Mouse (Mus musculus): ENCODE measurements around the gene Jade2.
A peak's percentile ranks its signal among the peaks of the same experiment; 100 is the strongest.

Jade2 gene

DNA sequence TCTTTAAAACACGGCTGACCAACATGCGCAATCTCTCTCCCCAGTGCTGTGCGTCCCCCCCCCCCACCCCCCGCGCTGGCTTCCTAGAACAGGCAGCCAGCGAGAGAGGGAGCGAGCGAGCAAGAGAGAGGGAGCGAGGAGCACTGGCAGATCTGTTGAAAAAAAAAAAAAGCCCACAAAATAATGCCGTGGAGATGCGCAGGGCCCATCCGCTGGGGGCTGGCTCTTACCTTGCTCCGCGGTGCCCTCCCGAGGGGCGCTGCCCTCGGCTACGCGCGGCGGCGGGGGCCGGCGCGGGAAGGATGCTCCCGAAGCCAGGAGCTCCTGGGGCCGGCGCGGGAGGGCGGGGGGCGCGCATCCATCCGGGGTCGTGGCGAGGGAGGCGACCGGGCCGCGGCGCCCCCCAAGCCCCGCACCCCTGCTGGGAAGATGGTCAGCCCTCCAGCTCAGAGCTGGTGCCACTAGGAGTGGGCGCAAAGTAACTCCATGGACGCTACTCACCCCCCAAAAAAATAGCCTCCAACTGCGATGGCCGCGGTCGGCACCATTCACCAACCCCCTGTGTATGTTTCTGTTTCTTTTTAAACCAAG, at the start of gene Jade2:
Jade2 (minus strand) TSS at position 573 of the 591 bp plus-strand sequence.
- peak; percentile 60 to 61 for DNase-seq

- no peak for DNase-seq
Measured at GRCm38 (mm10) chr11:51904224-51904623, 46.8 kb upstream of the Jade2 start.

DNA sequence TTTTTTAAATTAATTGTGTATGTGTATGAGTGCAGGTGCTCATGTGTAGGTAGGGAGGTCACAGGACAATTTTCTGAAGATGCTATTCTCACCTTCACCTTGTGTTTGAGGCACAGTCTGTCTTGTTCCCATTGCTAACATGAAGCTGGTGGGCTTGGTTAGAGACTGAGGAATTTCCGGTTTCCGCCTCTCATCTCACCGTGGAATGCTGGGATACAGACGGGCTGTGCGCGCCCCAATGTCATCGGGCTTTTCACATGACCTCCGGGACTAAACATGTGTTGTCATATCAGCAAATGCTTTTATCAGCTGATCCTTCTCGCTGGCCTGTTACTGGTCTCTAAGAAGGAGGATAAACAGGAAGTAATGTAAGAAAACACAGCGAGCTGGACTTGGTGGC, 42.2 kb upstream of the Jade2 start:
- DNase-seq: no peak

DNA sequence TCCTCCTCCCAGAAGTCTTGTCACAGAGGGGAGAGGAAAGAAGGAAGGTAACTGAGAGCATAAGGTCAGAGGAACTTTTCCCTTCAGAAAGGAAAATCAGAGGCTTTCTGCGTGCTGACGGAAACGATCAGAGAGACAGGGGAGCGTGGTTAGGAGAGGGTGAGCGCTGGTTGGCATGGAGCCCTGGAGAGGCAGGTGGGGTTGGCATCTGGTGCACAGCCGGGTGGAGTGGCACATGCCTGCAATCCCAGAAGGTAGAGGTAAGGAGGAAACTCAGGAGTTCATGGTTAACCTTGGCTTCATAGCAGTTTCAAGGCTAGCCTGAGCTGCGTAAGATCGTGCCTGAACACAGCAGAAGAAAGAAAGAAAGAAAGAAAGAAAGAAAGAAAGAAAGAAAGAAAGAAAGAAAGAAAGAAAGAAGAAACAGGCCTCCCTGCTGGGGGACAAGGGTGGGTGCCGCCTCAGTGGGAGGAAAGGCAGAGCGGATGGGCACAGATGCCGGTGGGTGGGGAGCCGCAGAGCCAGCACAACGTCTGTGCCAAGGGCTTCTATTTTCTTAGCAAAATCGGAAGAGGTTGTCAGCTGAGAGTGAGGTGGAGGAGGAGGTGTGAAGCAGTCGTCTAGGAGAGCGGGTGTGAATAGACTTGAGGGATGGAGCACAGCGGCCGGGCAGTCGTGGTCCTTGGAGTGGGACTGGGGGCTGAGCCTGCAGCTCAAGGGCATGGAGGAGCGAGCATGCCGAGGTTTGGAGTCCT, 41.0 kb upstream of the Jade2 start:
- DNase-seq: no peak

DNA sequence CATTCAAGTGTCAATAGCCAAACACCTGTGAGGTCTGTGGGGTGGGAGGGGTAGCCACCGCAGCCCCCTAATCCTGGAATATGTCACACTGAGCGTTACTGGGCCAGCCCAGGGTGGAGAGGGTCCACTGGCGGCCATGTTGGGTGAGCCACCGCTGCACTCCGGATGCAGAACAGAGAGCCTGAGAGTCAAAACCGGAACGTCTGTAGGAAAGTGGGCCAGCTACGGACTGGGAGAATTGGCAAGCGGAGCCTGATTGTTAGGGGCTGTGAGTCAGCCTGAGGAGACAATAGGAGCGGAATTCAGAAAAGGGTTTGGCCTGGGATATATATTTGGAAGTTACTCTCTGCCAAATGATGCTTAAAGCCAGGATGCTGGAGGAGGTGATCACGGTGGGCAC, 39.9 kb upstream of the Jade2 start:
- no peak for DNase-seq

- no peak for DNase-seq
Measured at GRCm38 (mm10) chr11:51896012-51896411, 38.6 kb upstream of the Jade2 start.

- DNase-seq: no peak
Measured at GRCm38 (mm10) chr11:51885681-51886080, 28.2 kb upstream of the Jade2 start.

- DNase-seq: no peak
Measured at GRCm38 (mm10) chr11:51884092-51884491, 26.6 kb upstream of the Jade2 start.

DNA sequence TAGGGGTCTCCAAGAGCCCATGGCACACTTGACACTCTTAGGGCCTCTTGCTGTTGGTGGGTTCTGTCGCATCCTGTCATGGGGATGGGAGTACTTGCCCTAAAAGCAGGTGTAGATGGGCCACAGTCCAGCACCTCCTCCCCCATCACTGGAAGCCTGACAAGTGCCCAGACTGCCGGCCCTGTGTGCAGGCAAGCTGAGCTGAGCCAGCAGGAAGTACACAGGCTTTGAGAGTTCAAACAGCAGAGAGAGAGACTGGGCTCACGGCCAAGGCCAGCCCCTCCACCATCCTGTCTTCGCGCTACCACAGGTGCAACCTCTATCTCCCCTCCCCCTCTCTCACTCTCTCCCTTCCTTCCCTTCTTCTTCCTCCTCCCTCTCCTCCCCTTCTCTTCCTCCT, 26.2 kb upstream of the Jade2 start:
- DNase-seq: no peak

GRCm38 (mm10) chr11:51881776-51882175, 24.3 kb upstream of the Jade2 start:
- no peak for DNase-seq

DNA sequence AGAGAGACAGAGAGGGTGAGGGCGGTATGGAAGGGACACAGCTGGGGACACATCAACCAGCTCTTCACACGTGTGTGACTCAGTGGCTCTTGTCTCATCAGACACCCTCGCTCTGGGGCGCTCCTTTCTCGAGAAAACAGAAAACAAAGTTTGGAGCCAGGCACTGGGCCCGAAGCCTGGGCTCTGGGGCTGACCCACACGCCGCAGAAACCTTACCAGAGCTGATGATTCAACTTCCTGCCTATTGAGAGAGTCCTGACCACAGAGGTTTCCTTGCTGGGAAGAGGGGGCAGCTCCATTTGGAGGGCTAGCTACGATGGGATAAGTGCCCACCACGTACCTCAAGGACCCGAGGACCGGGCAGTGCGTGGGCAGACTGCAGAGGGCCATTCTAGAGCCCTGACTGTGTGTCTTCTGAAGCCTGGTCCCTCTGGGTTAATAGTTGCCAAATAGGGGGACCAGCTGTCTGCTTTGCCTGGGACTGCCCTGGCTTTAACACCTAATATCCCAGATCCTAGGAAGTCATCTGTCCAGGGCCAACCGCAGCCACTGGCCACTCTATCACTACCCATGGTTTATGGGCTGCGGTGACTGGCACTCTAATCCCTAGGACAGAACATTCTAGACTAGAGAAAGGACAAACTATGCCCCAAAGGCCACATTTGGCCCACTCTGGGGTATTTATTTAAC, 23.7 kb upstream of the Jade2 start:
- DNase-seq: no peak

DNA sequence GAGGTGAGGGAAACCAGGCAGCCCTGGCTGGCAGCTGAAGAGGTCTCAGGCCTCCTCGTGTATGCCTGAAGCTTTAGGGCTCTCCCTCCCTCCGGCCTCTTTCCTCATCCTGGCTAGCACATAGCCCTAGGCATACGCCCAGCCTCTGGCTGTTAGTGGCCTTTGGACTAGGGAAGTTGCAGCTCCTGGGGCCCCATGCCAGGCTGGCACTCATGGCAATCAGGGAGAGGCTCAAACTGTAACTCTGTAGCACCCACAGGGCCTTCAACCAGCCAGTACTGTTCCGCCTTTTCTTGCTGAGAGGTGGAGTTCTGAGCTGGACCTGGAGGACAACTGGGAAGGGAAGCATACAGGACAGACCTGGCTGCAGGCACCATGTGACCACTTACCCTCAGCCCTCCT, 19.5 kb upstream of the Jade2 start:
- DNase-seq: no peak

GRCm38 (mm10) chr11:51875792-51876195, 18.3 kb upstream of the Jade2 start:
- no peak for DNase-seq

DNA sequence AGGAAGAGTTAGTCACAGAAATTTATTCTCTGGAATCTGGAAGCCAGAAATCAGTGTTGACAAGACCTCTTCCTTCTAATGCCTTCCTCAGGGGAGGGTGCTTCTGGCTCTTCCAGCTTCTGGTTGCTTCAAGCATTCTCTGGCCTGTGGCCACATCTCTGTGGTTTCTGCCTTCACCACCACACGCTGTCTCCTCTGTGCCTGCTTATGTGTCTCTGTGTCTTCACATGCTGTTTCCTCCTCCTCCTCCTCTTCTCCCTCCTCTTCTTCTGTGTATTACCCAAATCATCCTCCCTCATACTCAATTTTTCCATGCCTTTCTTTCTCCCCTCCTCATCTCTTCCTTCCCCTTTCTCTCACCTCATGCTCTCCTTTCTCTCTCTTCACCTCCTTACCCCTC, 17.6 kb upstream of the Jade2 start:
- no peak for DNase-seq

DNA sequence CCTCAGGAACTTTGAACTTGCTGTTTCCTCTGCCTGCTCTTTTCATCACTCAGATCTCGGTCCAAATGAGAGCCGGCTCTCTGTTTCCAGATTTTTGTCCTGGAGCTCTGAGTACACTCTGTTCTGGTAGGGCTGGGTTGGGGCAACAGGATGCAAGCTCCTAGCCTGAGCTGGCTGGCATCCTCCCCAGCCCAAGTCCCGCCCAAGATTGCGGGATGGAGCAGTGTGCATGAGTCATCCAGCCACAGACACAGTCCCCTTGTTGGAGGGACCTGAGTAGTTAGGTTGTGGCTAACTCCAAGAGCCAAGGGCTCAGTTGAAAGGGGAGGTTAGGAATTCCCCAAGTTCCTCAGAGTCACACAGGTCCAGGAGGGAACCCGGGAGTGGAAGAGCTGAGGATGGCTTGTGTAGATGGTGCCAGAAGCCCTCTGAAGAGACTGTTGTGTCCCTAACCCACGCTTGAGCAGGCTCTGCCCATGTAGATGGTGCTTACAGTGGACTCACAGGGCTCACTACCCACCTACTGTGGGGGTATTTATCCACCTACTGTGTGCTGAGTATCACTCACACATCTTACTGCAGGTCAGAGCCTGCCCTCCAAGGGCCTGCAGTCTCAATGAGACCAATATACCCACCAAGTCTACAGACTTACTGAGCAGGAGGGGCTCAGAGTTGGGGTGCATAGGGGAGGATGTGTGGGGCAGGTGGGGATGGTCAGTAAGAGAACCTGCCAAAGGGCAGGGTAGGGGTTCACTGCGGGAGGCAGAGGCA, 17.0 kb upstream of the Jade2 start:
- no peak for DNase-seq

DNA sequence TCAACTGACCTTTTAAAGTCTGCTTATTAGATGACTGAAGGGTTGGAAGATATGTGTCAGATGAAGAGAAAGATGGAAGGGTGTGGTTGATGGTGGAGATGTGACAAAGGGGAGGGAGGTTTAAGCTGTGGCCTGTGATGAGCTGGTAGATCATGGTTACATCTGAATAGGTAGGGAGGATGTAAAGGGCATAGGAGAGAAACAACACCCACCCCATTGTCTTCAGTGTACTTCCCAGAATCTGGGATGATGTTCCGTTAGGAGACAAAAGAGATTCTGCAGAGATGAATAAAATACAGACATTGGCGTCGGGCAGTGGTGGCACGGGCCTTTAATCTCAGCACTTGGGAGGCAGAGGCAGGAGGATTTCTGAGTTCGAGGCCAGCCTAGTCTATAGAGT, 15.7 kb upstream of the Jade2 start:
- no peak for DNase-seq

- DNase-seq: no peak
Measured at GRCm38 (mm10) chr11:51867261-51867660, 9.8 kb upstream of the Jade2 start.

- no peak for DNase-seq
Measured at GRCm38 (mm10) chr11:51866020-51866419, 8.6 kb upstream of the Jade2 start.

GRCm38 (mm10) chr11:51860666-51861065, 3.2 kb upstream of the Jade2 start:
- DNase-seq: no peak

GRCm38 (mm10) chr11:51859561-51859960, 2.1 kb upstream of the Jade2 start:
- no peak for DNase-seq

DNA sequence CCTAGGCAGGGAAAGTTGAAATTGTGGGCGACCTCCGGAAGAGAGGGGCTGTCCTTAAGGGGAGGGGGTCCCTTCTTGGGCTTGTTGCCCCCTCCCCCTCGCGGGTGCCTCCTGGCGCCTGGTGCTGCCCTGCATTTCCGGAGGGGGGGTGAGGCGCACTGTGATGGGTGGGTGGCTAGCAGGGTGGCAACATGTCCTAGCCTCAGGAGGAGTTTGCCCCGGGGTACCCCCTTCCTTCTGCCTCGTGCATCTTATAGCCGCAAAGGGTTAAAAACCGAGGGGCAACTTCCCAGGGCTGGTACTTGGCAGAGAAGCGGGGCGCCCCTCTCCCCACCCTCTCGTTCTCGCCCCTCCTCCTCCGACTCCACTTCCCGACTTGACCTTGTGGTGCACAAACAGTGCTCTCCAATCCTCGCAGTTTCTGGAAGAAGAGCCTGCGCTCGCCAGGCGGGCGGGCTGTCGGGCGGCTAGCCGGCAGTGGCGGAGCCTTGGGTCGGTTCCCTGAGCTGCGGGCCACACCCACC, 1.1 kb upstream of the Jade2 start:
- peak; percentile 66 to 68 for DNase-seq

- peak; percentile 69 for DNase-seq
Measured at GRCm38 (mm10) chr11:51857818-51858527, 520 bp upstream of the Jade2 start.

All from cerebellum, postnatal 36 days (tissue).